Comparison of ENCODE assay signal across 8 mouse cellular contexts in genomic region chr13:49651781-49652351, GRCm38 (mm10). TPM values are rescaled to one million over a fixed set of nuclear protein-coding genes. Genes with fewer than 3 reads are reported as not detected.
DNase-seq lines count a peak whose midpoint lies in the region; ATAC-seq and TF ChIP-seq lines count a peak whose summit lies in the region.

No protein-coding gene starts in this region.

- no peaks in the 10 kb centered on the region for H3K9me3 ChIP-seq in liver, embryonic 13.5 days (replicated peaks)

- no peaks in the 10 kb centered on the region for H3K4me1 ChIP-seq in thymus, adult 2 months (replicated peaks; ENCODE audit: control insufficient read depth, insufficient read depth, low read length)
- peaks cover 28% of the 10 kb centered on the region for H3K4me1 ChIP-seq in liver, embryonic 13.5 days (replicated peaks)

- no peak overlapping the region for H3K27ac ChIP-seq in gastrocnemius, adult 2 months
- no peak overlapping the region for H3K27ac ChIP-seq in thymus, adult 2 months (ENCODE audit: control insufficient read depth, insufficient read depth, low read length)
- peak overlapping the region; percentile 80 for H3K27ac ChIP-seq in liver, embryonic 13.5 days

- peak overlapping the region; percentile 80 for H3K4me2 ChIP-seq in liver, embryonic 13.5 days

- no peaks in the 10 kb centered on the region for H3K36me3 ChIP-seq in thymus, adult 2 months (ENCODE audit: control insufficient read depth, insufficient read depth, low read length)
- peaks cover 15% of the 10 kb centered on the region for H3K36me3 ChIP-seq in liver, embryonic 13.5 days

- intact Hi-C loops in gastrocnemius, adult 2 months (cut with DNase I): loop anchor here (5.0 kb wide), 1 partner anchor 325 kb away; no protein-coding TSS in a partner anchor
- intact Hi-C loops in left cerebral cortex, postnatal 4 days (cut with DNase I): no loop called here

- no peak for TF ChIP-seq POLR2A in thymus, adult 2 months (IDR thresholded peaks at IDR 0.05; ENCODE audit: control insufficient read depth, extremely low read depth, insufficient read depth, low read length, poor library complexity)

- H3K4me3 ChIP-seq in gastrocnemius, adult 2 months: peak overlapping the region; percentile 79
- H3K4me3 ChIP-seq in thymus, adult 2 months (ENCODE audit: control insufficient read depth, insufficient read depth, low read length): peak overlapping the region; percentile 46; the same call in 1 of the 2 replicates
- H3K4me3 ChIP-seq in liver, embryonic 13.5 days (replicated peaks): peak overlapping the region; percentile 92

- DNase-seq in gastrocnemius, adult 2 months: no peak
- DNase-seq in gastrocnemius, adult 18-20 months (ENCODE audit: low spot score): no peak
- no peak for DNase-seq in thymus, adult 2 months
- no peak for DNase-seq in thymus, postnatal 10 days (ENCODE audit: low spot score in 2 of 2)
- DNase-seq in liver, embryonic 13.5 days: no peak
- DNase-seq in cerebellum, postnatal 4 days (ENCODE audit: low spot score in 2 of 2): no peak
- DNase-seq in left cerebral cortex, postnatal 4 days: no peak
- DNase-seq in frontal cortex, postnatal 14 days (ENCODE audit: low spot score in 2 of 2): no peak

- peak overlapping the region; percentile 89 for H3K9ac ChIP-seq in liver, embryonic 13.5 days

- no peak for TF ChIP-seq CTCF in gastrocnemius, adult 2 months (IDR thresholded peaks at IDR 0.05)
- TF ChIP-seq CTCF in thymus, adult 2 months (IDR thresholded peaks at IDR 0.05; ENCODE audit: borderline replicate concordance, control insufficient read depth, extremely low read depth, insufficient read depth, low read length, poor library complexity): no peak

- H3K27me3 ChIP-seq in thymus, adult 2 months (ENCODE audit: control insufficient read depth, insufficient read depth, low read length): no peaks in the 10 kb centered on the region
- no peaks in the 10 kb centered on the region for H3K27me3 ChIP-seq in liver, embryonic 13.5 days

- ATAC-seq in liver, embryonic 13.5 days (ENCODE audit: low read depth): no peak

- 5% methylated on average over 4 of the region's 4 CpGs for WGBS in thymus, adult 2 months
- under 1% methylated on average over 4 of the region's 4 CpGs for WGBS in liver, embryonic 13.5 days (ENCODE audit: insufficient replicate concordance)

RNA-seq across cellular contexts. Expression of gene Cenpp, which starts 0.7 kb away (rescaled TPM):
- under 1 TPM; 0.79 to 0.86 TPM for total RNA-seq in gastrocnemius, adult 2 months (2021)
- 1 to 10 TPM; 1.1 to 1.3 TPM for total RNA-seq in gastrocnemius, adult 18-20 months (2021)
- polyA plus RNA-seq in thymus, adult 2 months (2012; rRNA removed): 2.5 TPM in 2 replicates
- 33.8 and 39.7 TPM in 2 replicates for polyA plus RNA-seq in liver, embryonic 13.5 days (2015; fragmentation: Nextera tagmentation; extraction: Ambion mirVana)
- 1 to 10 TPM; 2.5 to 3.0 TPM for total RNA-seq in left cerebral cortex, postnatal 4 days (2021)

RNA-seq across cellular contexts. Expression of gene Nol8, which starts 1.0 kb away (rescaled TPM):
- total RNA-seq in gastrocnemius, adult 2 months (2021): 10 to 100 TPM; 12.8 to 13.1 TPM
- 10 to 100 TPM; 13.7 to 15.5 TPM for total RNA-seq in gastrocnemius, adult 18-20 months (2021)
- polyA plus RNA-seq in thymus, adult 2 months (2012; rRNA removed): 2.4 and 3.0 TPM in 2 replicates
- 13.9 and 15.5 TPM in 2 replicates for polyA plus RNA-seq in liver, embryonic 13.5 days (2015; fragmentation: Nextera tagmentation; extraction: Ambion mirVana)
- 10 to 100 TPM; 29.2 to 29.3 TPM for total RNA-seq in left cerebral cortex, postnatal 4 days (2021)

RNA-seq across cellular contexts. Expression of gene Iars, which starts 30.0 kb away (rescaled TPM):
- total RNA-seq in gastrocnemius, adult 2 months (2021): 10 to 100 TPM; 85.7 to 85.8 TPM
- total RNA-seq in gastrocnemius, adult 18-20 months (2021): 10 to 100 TPM; 63.8 to 72.6 TPM
- polyA plus RNA-seq in thymus, adult 2 months (2012; rRNA removed): 23.0 and 25.4 TPM in 2 replicates
- polyA plus RNA-seq in liver, embryonic 13.5 days (2015; fragmentation: Nextera tagmentation; extraction: Ambion mirVana): 57.3 and 73.9 TPM in 2 replicates
- 10 to 100 TPM; 83.6 to 90.5 TPM for total RNA-seq in left cerebral cortex, postnatal 4 days (2021)

RNA-seq across cellular contexts. Expression of gene Ogn, which starts 44.0 kb away (rescaled TPM):
- total RNA-seq in gastrocnemius, adult 2 months (2021): 10 to 100 TPM; 21.3 to 46.8 TPM
- 10 to 100 TPM; 18.4 to 31.0 TPM for total RNA-seq in gastrocnemius, adult 18-20 months (2021)
- polyA plus RNA-seq in thymus, adult 2 months (2012; rRNA removed): 0.92 and 2.0 TPM in 2 replicates
- polyA plus RNA-seq in liver, embryonic 13.5 days (2015; fragmentation: Nextera tagmentation; extraction: Ambion mirVana): 2.8 and 3.5 TPM in 2 replicates
- total RNA-seq in left cerebral cortex, postnatal 4 days (2021): 10 to 100 TPM; 11.3 to 11.4 TPM
